Mouse (Mus musculus): ENCODE results near the gene Ascl5. TPM values are rescaled to one million over a fixed set of nuclear protein-coding genes. Genes with fewer than 3 reads are reported as not detected.

Gene Ascl5
- polyA plus RNA-seq, 1 experiment from 2014 or later: not detected

GRCm38 (mm10) chr1:136093726-136094125 lies 43.1 kb downstream of the Ascl5 start:
- Histone ChIP-seq H3K27me3 (ENCODE audit: control insufficient read depth, insufficient read depth, low read length) (peaks cover 6% of the 10 kb centered on the region; the same call in 1 of the 2 replicates), H3K4me1 (ENCODE audit: control insufficient read depth, insufficient read depth, low read length) (peaks cover 6% of the 10 kb centered on the region), H3K9ac (ENCODE audit: low read length) (no peak overlapping the region), H3K27ac (ENCODE audit: low read length) (no peak overlapping the region), H3K9me3 (replicated peaks; ENCODE audit: control insufficient read depth, low read length) (no peaks in the 10 kb centered on the region), H3K4me2 (ENCODE audit: low read depth, low read length) (no peak overlapping the region), H3K36me3 (ENCODE audit: control insufficient read depth, insufficient read depth) (no peaks in the 10 kb centered on the region), H3K4me3 (ENCODE audit: low read length) (no peak overlapping the region)
- 68% methylated on average over 3 of the region's 3 CpGs for WGBS
- no peak for ATAC-seq (replicated peaks; ENCODE audit: extremely low read depth, insufficient read depth, low FRiP score)

- no peak overlapping the region for H3K4me3 ChIP-seq (ENCODE audit: low read length)
- WGBS: 66% methylated on average over 5 of the region's 5 CpGs
- H3K4me1 ChIP-seq (ENCODE audit: control insufficient read depth, insufficient read depth, low read length): peaks cover 2% of the 10 kb centered on the region
- H3K4me2 ChIP-seq (ENCODE audit: low read depth, low read length): no peak overlapping the region
- H3K9ac ChIP-seq (ENCODE audit: low read length): no peak overlapping the region
- H3K36me3 ChIP-seq (ENCODE audit: control insufficient read depth, insufficient read depth): no peaks in the 10 kb centered on the region
- ATAC-seq (replicated peaks; ENCODE audit: extremely low read depth, insufficient read depth, low FRiP score): no peak
- H3K27ac ChIP-seq (ENCODE audit: low read length): no peak overlapping the region
- no peaks in the 10 kb centered on the region; the same call in 1 of the 2 replicates for H3K9me3 ChIP-seq (replicated peaks; ENCODE audit: control insufficient read depth, low read length)
- H3K27me3 ChIP-seq (ENCODE audit: control insufficient read depth, insufficient read depth, low read length): peaks cover 6% of the 10 kb centered on the region; the same call in 1 of the 2 replicates
These were observed 44.2 kb downstream of the Ascl5 start for GRCm38 (mm10) chr1:136094807-136095206.

Other genes with a start within 250 kb of the Ascl5 start
- gene Lad1, start 232.2 kb upstream of the Ascl5 start, polyA plus RNA-seq (2015; fragmentation: Nextera tagmentation; extraction: Ambion mirVana): 5.9 TPM in 2 replicates
- 9,605 and 10,628 TPM in 2 replicates for gene Tnnt2, start 214.4 kb upstream of the Ascl5 start, polyA plus RNA-seq (2015; fragmentation: Nextera tagmentation; extraction: Ambion mirVana)
- 0.71 and 1.1 TPM in 2 replicates for gene Pkp1, start 131.6 kb upstream of the Ascl5 start, polyA plus RNA-seq (2015; fragmentation: Nextera tagmentation; extraction: Ambion mirVana)
- not detected in 2 replicates for gene Igfn1, start 44.5 kb upstream of the Ascl5 start, polyA plus RNA-seq (2015; fragmentation: Nextera tagmentation; extraction: Ambion mirVana)
- gene Tmem9, start 42.7 kb upstream of the Ascl5 start, polyA plus RNA-seq (2015; fragmentation: Nextera tagmentation; extraction: Ambion mirVana): 85.5 and 98.7 TPM in 2 replicates
- 0.28 and 0.31 TPM in 2 replicates for gene Cacna1s, start 1.9 kb downstream of the Ascl5 start, polyA plus RNA-seq (2015; fragmentation: Nextera tagmentation; extraction: Ambion mirVana)
- gene Kif21b, start 80.6 kb downstream of the Ascl5 start, polyA plus RNA-seq (2015; fragmentation: Nextera tagmentation; extraction: Ambion mirVana): 1.8 and 2.6 TPM in 2 replicates
- gene Mroh3, start 162.0 kb downstream of the Ascl5 start, polyA plus RNA-seq (2015; fragmentation: Nextera tagmentation; extraction: Ambion mirVana): not detected in 2 replicates
- gene Inava, start 183.5 kb downstream of the Ascl5 start, polyA plus RNA-seq (2015; fragmentation: Nextera tagmentation; extraction: Ambion mirVana): 2.6 TPM in 2 replicates
- 0.34 TPM in 1 of 2 replicates, not detected in the other for gene Gpr25, start 210.1 kb downstream of the Ascl5 start, polyA plus RNA-seq (2015; fragmentation: Nextera tagmentation; extraction: Ambion mirVana)

Measured in heart, embryonic 16.5 days (tissue).